Mouse (Mus musculus) embryonic facial prominence, embryonic 13.5 days (tissue): ENCODE measurements around the gene 4931400O07Rik. TPM values are rescaled to one million over a fixed set of nuclear protein-coding genes. Genes with fewer than 3 reads are reported as not detected.

Experiments
- ATAC-seq: fragments of 200-750 bp; cut with Nextera tagmentation; 2 replicates; pipeline ENCODE4 v1.8.0; 2017; ENCODE audit warnings: low read depth; ENCODE audit not compliant: insufficient number of reproducible peaks, insufficient read depth, low FRiP score, low TSS enrichment
- H3K27ac ChIP-seq: fragments of 300-500 bp; sonication (generic); 2 replicates; pipeline ENCODE4 v1.5.1; 2015; ENCODE audit warnings: moderate library complexity, mild to moderate bottlenecking, inconsistent platforms
- H3K27me3 ChIP-seq: fragments of 300-500 bp; sonication (generic); 2 replicates; pipeline ENCODE4 v1.6.1; 2015; ENCODE audit warnings: mild to moderate bottlenecking, inconsistent platforms
- H3K36me3 ChIP-seq: fragments of 300-500 bp; sonication (generic); 2 replicates; pipeline ENCODE4 v1.6.1; 2015; ENCODE audit warnings: mild to moderate bottlenecking, inconsistent platforms
- H3K4me1 ChIP-seq: fragments of 300-500 bp; sonication (generic); 2 replicates; pipeline ENCODE4 v1.6.1; 2015; ENCODE audit warnings: inconsistent platforms
- H3K4me2 ChIP-seq: fragments of 300-500 bp; sonication (generic); 2 replicates; pipeline ENCODE4 v1.6.1; 2015; ENCODE audit warnings: moderate library complexity, mild to moderate bottlenecking, inconsistent platforms
- H3K4me3 ChIP-seq: fragments of 300-500 bp; sonication (generic); 2 replicates; pipeline ENCODE4 v1.5.1; 2015; ENCODE audit warnings: mild to moderate bottlenecking, inconsistent platforms
- H3K9ac ChIP-seq: fragments of 300-500 bp; sonication (generic); 2 replicates; pipeline ENCODE4 v1.6.1; 2015; ENCODE audit warnings: mild to moderate bottlenecking, inconsistent platforms
- H3K9me3 ChIP-seq: fragments of 300-500 bp; sonication (generic); 2 replicates; pipeline ENCODE4 v1.6.1; 2016; ENCODE audit warnings: inconsistent platforms
- WGBS: fragments of 180-500 bp; shearing (Covaris S2); methylation state at CpG from one replicate; pipeline ENCODE4 v1.1.7; 2015; ENCODE audit warnings: mixed read lengths; 5-methylcytosine and 5-hydroxymethylcytosine counted together
- polyA plus RNA-seq: library from polyadenylated mRNA; unstranded; fragments of >200 nt; fragmentation: Nextera tagmentation; extraction: Ambion mirVana; gene quantifications from 2 replicates; pipeline ENCODE4 v1.2.1, GENCODE M21; 2015

The 4931400O07Rik gene
- polyA plus RNA-seq = not detected in 2 replicates

- Histone ChIP-seq H3K9ac (no peak within 1 kb of the TSS), H3K36me3 (no peaks in the 10 kb centered on the region), H3K4me3 (no peak within 1 kb of the TSS), H3K4me2 (no peak within 1 kb of the TSS), H3K27me3 (no peaks in the 10 kb centered on the region), H3K4me1 (no peaks in the 10 kb centered on the region), H3K9me3 (no peaks in the 10 kb centered on the region), H3K27ac (no peak within 1 kb of the TSS)
- ATAC-seq = no peak
- WGBS = 80% methylated on average over 2 of the region's 2 CpGs
Measured at GRCm38 (mm10) chrX:62467691-62468090, at the start of gene 4931400O07Rik. Gene 4931400O07Rik (plus strand): TSS chrX:62467991.

Other genes with a start within 250 kb of the 4931400O07Rik start
- not detected in 2 replicates for gene 4933402E13Rik, start 184.5 kb upstream of the 4931400O07Rik start, polyA plus RNA-seq